ENCODE assay signal across 8 mouse cellular contexts in genomic region chr5:148554701-148555100, GRCm38 (mm10). TPM values are rescaled to one million over a fixed set of nuclear protein-coding genes. Genes with fewer than 3 reads are reported as not detected.
DNase-seq lines count a peak whose midpoint lies in the region; ATAC-seq lines count a peak whose summit lies in the region.

No protein-coding gene starts in this region.

- 3% methylated on average over 16 of the region's 16 CpGs for WGBS in heart, embryonic 14.5 days
- 5% methylated on average over 16 of the region's 16 CpGs for WGBS in embryonic facial prominence, embryonic 11.5 days
- 6% methylated on average over 16 of the region's 16 CpGs for WGBS in limb, embryonic 12.5 days

- peak overlapping the region; percentile 53 for H3K4me2 ChIP-seq in heart, embryonic 14.5 days (ENCODE audit: low read length)
- H3K4me2 ChIP-seq in embryonic facial prominence, embryonic 11.5 days (ENCODE audit: low read depth, low read length), result peak overlapping the region; percentile 21
- H3K4me2 ChIP-seq in limb, embryonic 12.5 days, result peak overlapping the region; percentile 43

- H3K27me3 ChIP-seq in heart, embryonic 14.5 days (ENCODE audit: control insufficient read depth, insufficient read depth, low read length), result no peaks in the 10 kb centered on the region
- H3K27me3 ChIP-seq in embryonic facial prominence, embryonic 11.5 days (ENCODE audit: control insufficient read depth, insufficient read depth, low read length), result no peaks in the 10 kb centered on the region; the same call in 1 of the 2 replicates
- H3K27me3 ChIP-seq in limb, embryonic 12.5 days, result peaks cover 20% of the 10 kb centered on the region

- H3K9me3 ChIP-seq in heart, embryonic 14.5 days (ENCODE audit: control insufficient read depth, low read length), result no peaks in the 10 kb centered on the region
- no peaks in the 10 kb centered on the region for H3K9me3 ChIP-seq in embryonic facial prominence, embryonic 11.5 days (replicated peaks; ENCODE audit: control insufficient read depth, low read length)
- no peaks in the 10 kb centered on the region for H3K9me3 ChIP-seq in limb, embryonic 12.5 days

- peak overlapping the region; percentile 1 to 25; a peak in 2 of 4 replicates for H3K4me3 ChIP-seq in heart, embryonic 14.5 days (ENCODE audit: control insufficient read depth in 1 of 2, insufficient read depth in 1 of 2, low read depth in 1 of 2, low read length in 2 of 2)
- H3K4me3 ChIP-seq in embryonic facial prominence, embryonic 11.5 days (ENCODE audit: low read depth, low read length), result peak overlapping the region; percentile 14; the same call in 1 of the 2 replicates
- no peak overlapping the region for H3K4me3 ChIP-seq in limb, embryonic 12.5 days (replicated peaks)

- no peak for DNase-seq in heart, postnatal 4 days
- DNase-seq in embryonic facial prominence, embryonic 11.5 days (ENCODE audit: low spot score), result peak; percentile 17
- DNase-seq in retina, postnatal 1 day, result peak; percentile 46
- no peak for DNase-seq in gastrocnemius, adult 18-20 months (ENCODE audit: low spot score)
- DNase-seq in frontal cortex, postnatal 14 days (ENCODE audit: low spot score in 2 of 2), result no peak
- DNase-seq in kidney, postnatal 36 days, result no peak

- no peaks in the 10 kb centered on the region for H3K36me3 ChIP-seq in heart, embryonic 14.5 days (ENCODE audit: control insufficient read depth, insufficient read depth, low read length)
- H3K36me3 ChIP-seq in embryonic facial prominence, embryonic 11.5 days (replicated peaks; ENCODE audit: control insufficient read depth, insufficient read depth, low read depth, low read length), result no peaks in the 10 kb centered on the region
- H3K36me3 ChIP-seq in limb, embryonic 12.5 days, result no peaks in the 10 kb centered on the region

- no peak for ATAC-seq in heart, embryonic 14.5 days (ENCODE audit: insufficient number of reproducible peaks, insufficient read depth, low FRiP score, low read depth)
- no peak for ATAC-seq in embryonic facial prominence, embryonic 11.5 days (replicated peaks; ENCODE audit: insufficient number of reproducible peaks, low FRiP score, low TSS enrichment, low read depth)
- ATAC-seq in limb, embryonic 12.5 days (ENCODE audit: insufficient number of reproducible peaks, insufficient read depth, low FRiP score, low TSS enrichment, low read depth), result no peak

- no peak overlapping the region for H3K27ac ChIP-seq in heart, embryonic 14.5 days (replicated peaks in 1 of 2; ENCODE audit: control insufficient read depth in 1 of 2, insufficient read depth in 1 of 2, low read depth in 2 of 2, low read length in 2 of 2)
- no peak overlapping the region for H3K27ac ChIP-seq in embryonic facial prominence, embryonic 11.5 days (replicated peaks; ENCODE audit: low read depth, low read length)
- no peak overlapping the region for H3K27ac ChIP-seq in limb, embryonic 12.5 days

- peak overlapping the region; percentile 56; the same call in 1 of the 2 replicates for H3K9ac ChIP-seq in heart, embryonic 14.5 days (ENCODE audit: low read length)
- H3K9ac ChIP-seq in embryonic facial prominence, embryonic 11.5 days (replicated peaks; ENCODE audit: low read length), result peak overlapping the region; percentile 25; the same call in 1 of the 2 replicates
- H3K9ac ChIP-seq in limb, embryonic 12.5 days (replicated peaks), result 0 out of 2 replicates have a peak overlapping the region, but pooled peaks have one; percentile 18

- H3K4me1 ChIP-seq in heart, embryonic 14.5 days (ENCODE audit: control insufficient read depth in 2 of 2, insufficient read depth in 2 of 2, low read length in 2 of 2), result peaks cover 13 to 25% of the 10 kb centered on the region in 2 experiments
- H3K4me1 ChIP-seq in embryonic facial prominence, embryonic 11.5 days (ENCODE audit: control insufficient read depth, insufficient read depth, low read length), result no peaks in the 10 kb centered on the region; the same call in 1 of the 2 replicates
- H3K4me1 ChIP-seq in limb, embryonic 12.5 days (replicated peaks), result peaks cover 19% of the 10 kb centered on the region

RNA-seq across cellular contexts. Expression of gene Ubl3, which starts 2.1 kb away (rescaled TPM):
- 80.2 and 81.3 TPM in 2 replicates for polyA plus RNA-seq in heart, embryonic 14.5 days (2014; fragmentation: Nextera tagmentation; extraction: Ambion mirVana)
- 10 to 100 TPM; 71.4 to 82.6 TPM for total RNA-seq in heart, postnatal 4 days (2021)
- 65.3 and 69.8 TPM in 2 replicates for polyA plus RNA-seq in embryonic facial prominence, embryonic 11.5 days (2014; fragmentation: Nextera tagmentation; extraction: Ambion mirVana)
- 73.1 and 74.3 TPM in 2 replicates for polyA plus RNA-seq in limb, embryonic 12.5 days (2016; fragmentation: Nextera tagmentation; extraction: Ambion mirVana)
- total RNA-seq in gastrocnemius, adult 18-20 months (2021), result 100 to 1,000 TPM; 150 to 159 TPM

Comparison
In these comparisons a context has a peak if more than half of its experiments do, and no peak if none do; other contexts are left out.
1. DNase-seq: peak in embryonic facial prominence, embryonic 11.5 days (single experiment) and retina, postnatal 1 day (single experiment); none in heart, postnatal 4 days (single experiment), gastrocnemius, adult 18-20 months (single experiment), frontal cortex, postnatal 14 days (0 of 2) and kidney, postnatal 36 days (0 of 2).
2. Peak in every context shown above with its lines, with median percentiles within 50 percentile points of each other: H3K4me2 ChIP-seq and H3K9ac ChIP-seq.